Mouse (Mus musculus) midbrain, postnatal 0 days (tissue): ENCODE data around the gene Nsf. TPM values are rescaled to one million over a fixed set of nuclear protein-coding genes. Genes with fewer than 3 reads are reported as not detected.

Experiments used
- ATAC-seq: fragments of 200-750 bp; cut with Nextera tagmentation; 2 replicates; pipeline ENCODE4 v1.8.0; 2017; ENCODE audit warnings: moderate number of reproducible peaks, mild to moderate bottlenecking, moderate TSS enrichment, moderate library complexity; ENCODE audit not compliant: low FRiP score
- DNase-seq: peaks from one replicate; pipeline ENCODE4 v3.0.0-alpha.2; 2015; ENCODE audit warnings: low spot score
- H3K27ac ChIP-seq: fragments of 300-500 bp; sonication (generic); 2 replicates; pipeline ENCODE4 v1.5.1; 2014; ENCODE audit warnings: low read depth, mild to moderate bottlenecking, low read length, mixed read lengths
- H3K27me3 ChIP-seq: fragments of 300-500 bp; sonication (generic); 2 replicates; pipeline ENCODE4 v1.6.1; 2014; ENCODE audit warnings: low read length, control low read depth, mixed read lengths; ENCODE audit not compliant: insufficient read depth
- H3K36me3 ChIP-seq: fragments of 300-500 bp; sonication (generic); 2 replicates; pipeline ENCODE4 v1.6.1; 2014; ENCODE audit warnings: low read length, control low read depth, mixed read lengths; ENCODE audit not compliant: insufficient read depth
- H3K4me1 ChIP-seq: fragments of 300-500 bp; sonication (generic); 2 replicates; pipeline ENCODE4 v1.6.1; 2014; ENCODE audit warnings: mild to moderate bottlenecking, control low read depth, antibody characterized with exemption, low read length, mixed read lengths; ENCODE audit not compliant: insufficient read depth
- H3K4me2 ChIP-seq: fragments of 300-500 bp; sonication (generic); 2 replicates; pipeline ENCODE4 v1.6.1; 2014; ENCODE audit warnings: low read depth, mild to moderate bottlenecking, low read length, mixed read lengths; ENCODE audit not compliant: poor library complexity, severe bottlenecking
- H3K4me3 ChIP-seq: fragments of 300-500 bp; sonication (generic); 2 replicates; pipeline ENCODE4 v1.5.1; 2014; ENCODE audit warnings: low read depth, mild to moderate bottlenecking, low read length, moderate library complexity
- H3K9ac ChIP-seq: fragments of 300-500 bp; sonication (generic); replicated peaks from 2 replicates; pipeline ENCODE4 v1.6.1; 2014; ENCODE audit warnings: mild to moderate bottlenecking, low read length, moderate library complexity, mixed read lengths; ENCODE audit not compliant: poor library complexity, severe bottlenecking
- H3K9me3 ChIP-seq: fragments of 300-500 bp; sonication (generic); 2 replicates; pipeline ENCODE4 v1.6.1; 2016; ENCODE audit warnings: low read length, control low read depth
- CTCF ChIP-seq: IDR thresholded peaks from 2 replicates; pipeline ENCODE4 v1.5.1; 2016; ENCODE audit warnings: antibody characterized with exemption, mild to moderate bottlenecking
- WGBS: fragments of 180-500 bp; shearing (Covaris S2); extraction: QIAGEN DNeasy Blood & Tissue Kit; methylation state at CpG from one replicate; pipeline ENCODE4 v1.1.7; 2014; 5-methylcytosine and 5-hydroxymethylcytosine counted together
- polyA plus RNA-seq: library from polyadenylated mRNA; unstranded; fragments of >200 nt; fragmentation: Nextera tagmentation; extraction: Ambion mirVana; gene quantifications from 2 replicates; pipeline ENCODE4 v1.2.1, GENCODE M21; 2015
- total RNA-seq: library from RNA; depleted of rRNA; stranded (reverse); fragments of >200 nt; gene quantifications from 2 replicates; pipeline ENCODE4 v1.2.3, GENCODE M21; 2014

Nsf gene
- total and polyA plus RNA-seq, 2 experiments from 2014 or later: 167 to 272 TPM

DNA sequence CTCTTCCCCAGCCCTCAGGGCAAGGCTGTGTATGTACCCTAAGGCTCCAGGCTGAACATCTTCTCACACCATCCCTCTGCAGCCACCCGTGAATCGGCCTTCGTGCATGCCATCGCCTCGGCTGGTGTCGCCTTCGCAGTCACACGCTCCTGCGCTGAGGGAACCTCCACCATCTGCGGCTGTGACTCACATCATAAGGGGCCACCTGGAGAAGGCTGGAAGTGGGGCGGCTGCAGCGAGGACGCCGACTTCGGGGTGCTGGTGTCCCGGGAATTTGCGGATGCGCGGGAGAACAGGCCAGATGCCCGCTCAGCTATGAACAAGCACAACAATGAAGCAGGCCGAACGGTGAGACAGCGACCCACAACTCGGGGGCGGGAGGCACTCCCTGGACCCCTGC, 142.6 kb downstream of the Nsf start:
- H3K36me3 ChIP-seq: no peaks in the 10 kb centered on the region
- no peak overlapping the region for H3K9ac ChIP-seq
- no peak overlapping the region for H3K27ac ChIP-seq
- H3K27me3 ChIP-seq: no peaks in the 10 kb centered on the region
- H3K4me3 ChIP-seq: no peak overlapping the region
- no peaks in the 10 kb centered on the region for H3K9me3 ChIP-seq
- peaks cover 5% of the 10 kb centered on the region; the same call in 1 of the 2 replicates for H3K4me1 ChIP-seq
- no peak for TF ChIP-seq CTCF
- ATAC-seq (no peak), DNase-seq (no peak)
- peak overlapping the region; percentile 1; the same call in 1 of the 2 replicates for H3K4me2 ChIP-seq
- 55% methylated on average over 25 of the region's 25 CpGs for WGBS

DNA sequence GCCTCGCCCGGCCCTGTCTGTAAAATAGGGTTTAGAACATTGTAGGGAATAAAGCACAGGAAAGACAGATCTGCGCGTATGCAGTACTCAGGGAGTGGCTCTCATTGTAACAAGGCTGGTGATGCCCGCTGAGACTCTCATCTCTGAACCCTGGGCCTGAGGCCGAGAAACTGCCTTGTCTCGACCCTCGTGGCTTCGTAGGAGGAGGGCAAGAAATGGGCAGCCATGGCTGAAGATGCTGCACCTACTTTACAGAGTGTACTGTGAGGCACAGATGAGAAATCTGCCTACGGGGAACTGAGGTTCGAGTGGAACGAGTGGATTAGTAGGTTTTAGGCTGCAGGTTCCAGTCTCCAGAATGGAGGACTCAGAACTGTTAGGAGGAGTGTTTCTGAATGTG, 143.2 kb downstream of the Nsf start:
- TF ChIP-seq CTCF: no peak
- Histone ChIP-seq H3K4me3 (peak overlapping the region; percentile 48), H3K27me3 (no peaks in the 10 kb centered on the region), H3K4me1 (peaks cover 5% of the 10 kb centered on the region; the same call in 1 of the 2 replicates), H3K4me2 (peak overlapping the region; percentile 96), H3K9ac (peak overlapping the region; percentile 83), H3K27ac (peak overlapping the region; percentile 80), H3K9me3 (no peaks in the 10 kb centered on the region), H3K36me3 (no peaks in the 10 kb centered on the region)
- WGBS: 24% methylated on average over 12 of the region's 12 CpGs
- ATAC-seq (no peak), DNase-seq (no peak)

DNA sequence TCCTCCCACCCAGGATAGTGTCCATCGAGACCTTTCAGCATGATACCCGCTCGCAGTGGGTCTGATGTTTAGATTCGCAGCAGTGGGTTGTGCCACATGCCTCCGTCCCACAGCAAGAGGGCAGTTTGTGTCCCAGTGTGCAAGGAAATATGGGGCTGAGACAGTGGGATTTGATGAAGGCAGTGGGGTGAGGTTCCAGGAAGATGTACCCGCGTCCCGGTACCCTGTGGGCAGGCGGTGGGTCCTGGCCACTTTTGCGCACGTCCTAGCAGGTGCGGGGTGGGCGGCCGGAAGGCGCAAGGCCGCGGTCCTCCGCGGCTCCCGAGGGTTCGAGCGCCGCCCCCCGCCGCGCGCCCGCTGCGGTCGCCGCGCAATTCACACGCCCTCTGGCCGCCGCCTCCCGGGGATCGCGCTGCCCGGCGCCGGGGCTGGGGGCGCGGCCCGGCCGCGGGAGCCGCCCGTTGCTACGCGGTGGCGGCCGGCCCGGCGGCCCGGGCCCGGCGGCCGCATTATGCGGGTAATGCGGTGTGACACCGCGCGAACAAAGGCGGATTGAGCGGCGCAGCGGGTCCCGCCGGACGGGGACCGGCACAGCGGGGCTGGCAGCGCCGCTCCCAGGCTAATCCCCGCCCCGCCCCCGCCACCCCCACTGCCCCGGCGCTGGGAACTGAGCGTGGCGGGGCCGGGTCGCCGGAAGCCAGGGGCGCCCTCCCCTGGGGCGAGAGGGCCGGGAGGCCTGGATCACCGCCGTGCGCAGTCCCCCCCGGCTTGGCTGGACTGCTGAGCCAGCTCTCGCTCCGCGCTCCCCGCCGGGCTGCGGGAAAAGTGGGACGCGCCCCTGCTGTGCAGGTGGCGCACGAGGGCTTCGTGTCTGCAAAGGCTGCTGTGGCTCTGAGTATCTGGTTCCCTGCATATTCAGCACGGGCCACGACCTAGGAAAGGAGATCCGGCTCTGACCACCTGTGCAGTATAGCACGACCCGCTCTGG, 144.0 kb downstream of the Nsf start:
- peak; percentile 39; the same call in 1 of the 2 replicates for ATAC-seq
- H3K4me3 ChIP-seq: peak overlapping the region; percentile 48
- H3K4me2 ChIP-seq: peak overlapping the region; percentile 96
- H3K36me3 ChIP-seq: no peaks in the 10 kb centered on the region
- TF ChIP-seq CTCF: peak; percentile 22; the same call in 1 of the 2 replicates
- H3K4me1 ChIP-seq: peaks cover 5% of the 10 kb centered on the region; the same call in 1 of the 2 replicates
- H3K9ac ChIP-seq: peak overlapping the region; percentile 83
- H3K27me3 ChIP-seq: no peaks in the 10 kb centered on the region
- H3K27ac ChIP-seq: peak overlapping the region; percentile 80
- H3K9me3 ChIP-seq: no peaks in the 10 kb centered on the region
- peak; percentile 58 for DNase-seq
- under 1% methylated on average over 72 of the region's 107 CpGs for WGBS

DNA sequence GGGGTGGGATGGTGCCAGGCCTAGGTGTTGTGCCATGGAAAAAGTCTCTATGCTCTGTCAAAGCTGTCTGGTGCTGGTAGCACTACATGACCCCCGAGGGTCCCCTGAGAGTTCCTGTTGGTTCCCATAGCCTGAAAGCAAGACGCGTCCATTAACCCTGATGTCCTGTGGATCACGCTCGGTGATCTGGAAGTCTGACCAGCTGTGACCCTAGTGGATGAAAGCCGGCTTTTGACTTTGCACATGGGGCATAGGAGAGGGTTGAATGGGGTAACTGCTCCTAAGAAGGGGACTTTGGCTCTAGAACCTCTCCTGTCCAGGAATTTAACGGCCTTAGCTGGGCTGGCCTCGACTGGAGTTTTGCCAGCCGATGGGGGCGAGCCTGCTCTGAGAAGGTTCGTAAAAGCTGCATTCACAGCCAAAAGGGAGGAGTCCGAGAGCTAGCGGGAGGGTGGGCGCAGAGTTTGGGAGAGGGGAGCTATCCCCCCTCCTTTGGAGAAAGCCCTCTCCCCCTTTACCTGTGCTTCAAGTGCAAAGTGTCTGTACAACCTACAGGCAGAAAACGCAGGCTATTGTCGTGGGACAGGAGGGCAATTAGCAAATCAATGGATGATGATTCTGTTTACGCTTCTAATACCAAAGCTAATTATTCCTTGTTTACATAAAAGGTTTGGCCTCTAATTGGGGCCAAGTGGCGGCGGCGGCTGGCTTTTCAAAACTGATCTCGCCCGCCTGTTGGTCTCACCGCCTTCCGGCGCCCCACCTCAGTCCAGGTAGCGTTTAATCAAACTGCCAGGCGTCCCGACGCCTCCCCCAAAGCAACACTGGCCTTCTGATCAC, 144.9 kb downstream of the Nsf start:
- H3K4me2 ChIP-seq: peak overlapping the region; percentile 96

DNA sequence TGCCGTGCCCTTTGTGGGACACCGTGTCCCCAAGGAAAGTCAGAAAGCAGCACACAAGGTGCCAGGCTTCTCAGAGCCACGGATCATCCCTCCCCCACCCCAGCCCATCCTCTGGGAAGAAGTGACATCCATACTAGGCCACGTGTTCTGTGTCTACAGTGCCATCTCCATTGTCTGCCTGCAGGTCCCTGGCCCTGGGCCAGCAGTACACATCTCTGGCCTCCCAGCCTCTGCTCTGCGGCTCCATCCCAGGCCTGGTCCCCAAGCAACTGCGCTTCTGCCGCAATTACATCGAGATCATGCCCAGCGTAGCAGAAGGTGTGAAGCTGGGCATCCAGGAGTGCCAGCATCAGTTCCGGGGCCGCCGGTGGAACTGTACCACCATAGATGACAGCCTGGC, 145.9 kb downstream of the Nsf start:
- no peaks in the 10 kb centered on the region for H3K36me3 ChIP-seq
- DNase-seq (peak; percentile 86), ATAC-seq (peak; percentile 47)
- peaks cover 5% of the 10 kb centered on the region; the same call in 1 of the 2 replicates for H3K4me1 ChIP-seq
- peak overlapping the region; percentile 39 for H3K27ac ChIP-seq
- 31% methylated on average over 12 of the region's 12 CpGs for WGBS
- no peak for TF ChIP-seq CTCF
- no peak overlapping the region; the same call in 1 of the 2 replicates for H3K4me3 ChIP-seq
- H3K27me3 ChIP-seq: no peaks in the 10 kb centered on the region
- H3K4me2 ChIP-seq: peak overlapping the region; percentile 96
- H3K9ac ChIP-seq: no peak overlapping the region; the same call in 1 of the 2 replicates
- H3K9me3 ChIP-seq: no peaks in the 10 kb centered on the region

More for the DNA sequence above, 144.9 kb downstream of the Nsf start:
- H3K4me1 ChIP-seq: peaks cover 5% of the 10 kb centered on the region; the same call in 1 of the 2 replicates
- no peak for ATAC-seq
- peak overlapping the region; percentile 48 for H3K4me3 ChIP-seq
- H3K27ac ChIP-seq: peak overlapping the region; percentile 80
- no peak for TF ChIP-seq CTCF
- H3K9me3 ChIP-seq: no peaks in the 10 kb centered on the region
- H3K9ac ChIP-seq: peak overlapping the region; percentile 83
- peak; percentile 68 for DNase-seq
- 12% methylated on average over 29 of the region's 29 CpGs for WGBS
- no peaks in the 10 kb centered on the region for H3K27me3 ChIP-seq
- H3K36me3 ChIP-seq: no peaks in the 10 kb centered on the region
